Mouse (Mus musculus) olfactory bulb, adult 2 months (tissue): ENCODE measurements around the gene Ap1b1.

Experiments
- CTCF ChIP-seq: fragments of 200-500 bp; IDR thresholded peaks from 2 replicates; pipeline ENCODE4 v1.5.1; 2012; ENCODE audit warnings: low read depth, mild to moderate bottlenecking, low read length, moderate library complexity; ENCODE audit not compliant: insufficient read depth
- POLR2A ChIP-seq: fragments of 200-500 bp; IDR thresholded peaks from 2 replicates; pipeline ENCODE4 v1.6.1; 2012; ENCODE audit warnings: mild to moderate bottlenecking, low read depth, low read length, moderate library complexity; ENCODE audit not compliant: insufficient read depth

- no peak for TF ChIP-seq POLR2A
- no peak for TF ChIP-seq CTCF
These were observed 33.2 kb upstream of the Ap1b1 start for GRCm38 (mm10) chr11:4953401-4953800.
